Mouse (Mus musculus) CD4-positive, CD25-positive, alpha-beta regulatory T cell (primary cell): ENCODE results near the gene Sema7a. TPM values are rescaled to one million over a fixed set of nuclear protein-coding genes. Genes with fewer than 3 reads are reported as not detected.

ENCODE experiments used
- polyA plus RNA-seq: library from polyadenylated mRNA; unstranded; fragments of 100-300 nt; shearing (Covaris generic); gene quantifications from one replicate; pipeline ENCODE4 v1.2.1, GENCODE M21; 2017

Sema7a gene
- 0.43 TPM for polyA plus RNA-seq

DNA sequence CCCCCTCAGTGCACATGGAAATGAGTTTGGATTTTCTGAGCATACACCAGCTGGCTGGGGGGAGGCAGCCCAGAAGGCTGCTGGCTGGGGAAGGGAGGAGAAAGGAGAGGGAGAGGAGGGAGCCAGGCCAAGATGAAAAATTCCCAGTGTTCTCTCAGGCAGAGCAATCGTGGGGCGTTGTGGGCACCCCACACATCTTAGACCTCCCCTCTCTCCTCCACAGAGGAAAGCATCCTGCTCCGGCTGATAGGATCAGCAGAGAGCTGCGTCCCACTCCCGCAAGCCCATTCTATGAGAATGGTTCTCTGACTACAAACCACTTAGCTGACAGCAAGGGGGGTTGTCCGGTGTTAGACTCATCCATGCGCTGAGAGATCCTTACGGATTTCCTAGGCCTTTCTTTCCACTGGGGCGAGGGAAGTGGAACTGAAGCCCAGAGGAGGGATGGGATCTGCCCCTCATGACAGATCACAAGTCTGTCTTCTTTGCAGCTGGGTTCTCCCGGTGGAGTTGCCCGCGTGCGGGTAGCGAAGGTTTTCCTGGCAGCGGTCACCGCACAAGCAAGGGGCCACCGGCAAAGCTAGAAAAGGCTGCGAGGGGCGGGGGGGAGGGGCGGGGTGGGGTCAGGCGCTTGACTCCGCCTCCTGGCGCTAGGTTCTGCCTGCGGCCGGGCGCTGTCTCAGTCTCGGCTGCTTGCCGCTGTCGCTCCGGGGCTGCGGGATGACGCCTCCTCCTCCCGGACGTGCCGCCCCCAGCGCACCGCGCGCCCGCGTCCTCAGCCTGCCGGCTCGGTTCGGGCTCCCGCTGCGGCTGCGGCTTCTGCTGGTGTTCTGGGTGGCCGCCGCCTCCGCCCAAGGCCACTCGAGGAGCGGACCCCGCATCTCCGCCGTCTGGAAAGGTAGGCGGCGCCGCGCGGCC lies at the start of gene Sema7a:
Sema7a (plus strand) TSS at position 682 of the 918 bp plus-strand sequence.

DNA sequence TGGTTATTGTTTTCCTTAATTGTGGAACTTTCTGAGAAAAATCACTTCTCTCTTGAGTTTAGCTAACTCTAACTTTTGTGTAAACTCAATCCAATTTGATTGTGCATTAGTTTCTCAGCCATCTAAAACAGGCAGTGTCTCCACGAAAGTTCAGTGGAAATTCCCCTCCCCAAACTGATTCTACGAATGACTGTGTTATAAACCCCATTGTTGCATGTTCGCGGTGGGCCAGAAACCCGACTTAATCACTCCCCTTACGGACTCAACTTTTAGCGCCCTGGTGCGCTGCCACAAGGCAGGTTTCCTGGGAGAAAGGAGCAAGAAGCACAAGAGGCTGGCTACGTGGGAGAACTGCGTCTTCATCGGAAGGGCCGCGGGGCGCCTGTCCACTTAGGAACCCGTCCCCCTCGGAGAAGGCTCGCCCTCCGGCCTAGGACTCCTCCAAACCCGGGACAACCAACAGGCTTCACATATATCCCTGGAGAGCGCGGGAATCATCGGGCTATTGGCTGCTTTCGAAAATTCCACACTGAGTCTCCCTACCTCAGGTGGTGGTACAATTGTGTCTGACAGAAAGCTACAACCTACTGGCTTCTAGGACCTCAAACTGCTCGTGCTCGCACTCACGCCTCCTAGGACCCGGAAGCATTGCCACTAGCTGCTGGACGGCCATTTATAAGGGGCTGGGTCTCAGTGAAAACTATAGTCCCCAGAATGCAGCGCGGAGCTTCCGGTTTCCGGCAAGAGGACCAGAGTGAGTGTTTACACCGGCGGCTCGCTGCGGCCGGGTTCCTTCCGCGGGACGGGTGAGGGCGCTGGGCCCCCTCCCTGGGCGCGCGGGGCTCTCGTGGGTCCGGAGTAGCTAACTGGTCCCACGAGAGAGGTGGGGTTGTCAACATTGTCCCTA lies 29.4 kb upstream of the Sema7a start, which contains the start of gene Ubl7:
Ubl7 (plus strand) TSS at position 726 of the 907 bp plus-strand sequence.

DNA sequence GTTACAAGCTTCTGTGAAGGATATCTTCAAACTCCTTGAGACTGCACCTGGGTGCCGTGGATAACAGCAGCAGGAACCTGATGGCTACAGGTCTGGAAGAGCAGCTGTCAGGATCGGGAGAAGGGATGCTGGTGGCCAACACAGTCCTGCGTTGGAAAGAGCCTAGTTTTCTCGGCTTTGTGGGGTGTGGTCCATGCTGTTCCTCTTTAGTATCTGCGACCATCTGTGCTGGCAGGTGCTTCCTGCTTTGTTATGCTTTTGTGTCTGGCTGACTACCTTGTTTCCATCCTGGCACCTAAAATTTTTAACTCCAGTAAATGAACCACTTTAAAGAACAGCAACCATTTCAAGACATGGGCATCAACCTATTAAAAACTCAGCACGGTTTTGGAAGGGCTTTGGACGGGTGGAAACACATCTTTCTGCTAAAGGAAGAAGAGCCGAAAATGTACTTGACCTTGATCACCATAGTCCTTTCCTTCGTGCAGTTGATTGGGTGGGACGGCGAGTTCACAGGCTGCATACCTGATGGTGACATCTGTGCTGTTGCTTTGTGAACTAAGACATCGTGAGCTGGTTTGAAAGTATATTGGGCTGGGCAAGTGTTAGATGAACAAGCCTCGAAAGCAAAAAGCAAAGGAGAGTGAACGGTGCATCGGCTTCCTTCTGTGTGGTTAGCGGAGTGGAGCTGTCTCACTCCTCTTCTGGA lies 66.0 kb downstream of the Sema7a start, which contains the start of gene Cyp11a1:
Cyp11a1 (plus strand) TSS at position 659 of the 709 bp plus-strand sequence.

Other genes with a start within 250 kb of the Sema7a start
- 41.3 TPM for gene Edc3, start 231.6 kb upstream of the Sema7a start, polyA plus RNA-seq
- gene Clk3, start 174.3 kb upstream of the Sema7a start, polyA plus RNA-seq: 163 TPM
- gene Arid3b, start 103.3 kb upstream of the Sema7a start, polyA plus RNA-seq: 51.5 TPM
- 104 TPM for gene Ubl7, start 29.1 kb upstream of the Sema7a start, polyA plus RNA-seq
- not detected for gene Cyp11a1, start 66.3 kb downstream of the Sema7a start, polyA plus RNA-seq
- gene Stra6, start 123.7 kb downstream of the Sema7a start, polyA plus RNA-seq: 9.7 TPM
- gene Ccdc33, start 178.7 kb downstream of the Sema7a start, polyA plus RNA-seq: 0.35 TPM